Mouse (Mus musculus) layer of hippocampus, adult 11-12 months (tissue): Measurements from ENCODE around the gene Hgd.

ENCODE experiments used
- DNase-seq: peaks from one replicate; pipeline ENCODE4 v3.0.0; 2022; ENCODE audit warnings: low spot score

Hgd gene

GRCm38 (mm10) chr16:37579994-37580393 is at the start of gene Hgd:
Gene Hgd, plus strand, starts transcription at chr16:37580153.
- DNase-seq, result no peak

GRCm38 (mm10) chr16:37530170-37530569 is 49.8 kb upstream of the Hgd start:
- no peak for DNase-seq

GRCm38 (mm10) chr16:37532046-37532445 is 47.9 kb upstream of the Hgd start:
- DNase-seq, result no peak

GRCm38 (mm10) chr16:37533369-37534068 is 46.4 kb upstream of the Hgd start:
- no peak for DNase-seq

DNA sequence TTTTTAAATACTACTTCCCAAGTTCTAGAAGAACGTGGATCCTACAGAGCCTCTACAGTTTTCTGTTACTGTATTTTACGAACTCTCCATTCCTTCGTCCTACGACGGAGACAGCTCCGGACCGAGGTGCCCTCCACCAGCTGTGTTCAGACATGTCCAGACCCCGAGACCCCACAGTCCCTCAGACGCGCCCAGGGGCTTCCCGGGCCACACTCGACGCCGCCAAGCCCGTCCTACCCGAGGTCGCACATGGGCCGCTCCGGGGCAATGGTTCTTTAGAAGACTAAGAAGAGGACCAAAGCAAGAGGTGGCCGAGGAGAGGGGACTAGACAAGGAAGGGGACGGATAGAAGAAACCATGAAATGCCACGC is 40.7 kb upstream of the Hgd start:
- no peak for DNase-seq

DNA sequence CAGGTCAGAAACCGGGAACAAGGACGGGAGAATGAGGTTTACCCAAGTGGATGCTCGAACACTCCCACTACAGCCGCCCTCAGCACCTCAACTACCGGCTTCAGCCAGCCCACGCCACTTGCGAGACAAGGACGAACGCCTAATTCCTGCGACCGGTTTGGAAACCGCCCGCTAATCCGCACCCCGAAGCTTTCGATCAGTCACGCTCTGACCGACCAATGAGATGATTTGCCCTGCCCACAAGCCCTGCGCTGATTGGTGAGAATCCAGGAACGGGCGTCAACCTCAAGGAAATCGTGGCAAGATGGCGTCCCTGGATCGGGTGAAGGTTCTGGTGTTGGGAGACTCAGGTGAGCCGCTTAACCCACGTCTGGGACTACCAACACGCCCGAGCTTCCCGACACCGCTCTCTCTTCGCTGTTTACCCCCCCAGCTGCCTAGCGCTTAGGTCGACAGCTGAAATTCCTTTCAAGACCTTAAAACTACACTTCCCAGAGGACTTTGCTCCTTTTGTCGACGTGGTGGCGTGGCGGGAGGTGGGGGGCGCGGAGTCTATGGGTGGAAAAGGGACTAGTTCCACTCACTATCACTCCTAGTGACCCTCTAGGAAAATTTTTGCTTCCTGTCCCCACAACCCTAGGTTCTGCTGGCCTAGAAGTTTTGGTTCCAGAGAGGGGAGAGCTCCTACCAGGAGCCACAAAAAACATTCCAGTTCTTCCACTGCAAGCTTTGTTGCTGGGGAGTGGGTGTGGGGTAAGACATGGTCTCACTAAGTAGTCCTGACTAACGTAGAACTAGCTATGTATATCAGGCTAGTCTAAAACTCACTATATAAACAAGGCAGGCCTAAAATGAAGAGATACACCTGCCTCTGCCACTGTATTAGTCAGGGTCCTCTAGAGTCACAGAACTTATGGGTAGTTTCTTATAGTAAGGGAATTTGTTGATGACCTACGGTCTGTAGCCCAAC is 40.1 kb upstream of the Hgd start, which contains the start of the genes Gtf2e1 and Rabl3:
Gene Gtf2e1 (minus strand): TSS at position 179 of the 970 bp plus-strand sequence.
Gene Rabl3 (plus strand): TSS at position 275 of the 970 bp plus-strand sequence.
- peak; percentile 98 for DNase-seq

- DNase-seq, result no peak
Measured at GRCm38 (mm10) chr16:37540776-37541175, 39.2 kb upstream of the Hgd start.

GRCm38 (mm10) chr16:37546312-37546711 is 33.6 kb upstream of the Hgd start:
- no peak for DNase-seq

DNA sequence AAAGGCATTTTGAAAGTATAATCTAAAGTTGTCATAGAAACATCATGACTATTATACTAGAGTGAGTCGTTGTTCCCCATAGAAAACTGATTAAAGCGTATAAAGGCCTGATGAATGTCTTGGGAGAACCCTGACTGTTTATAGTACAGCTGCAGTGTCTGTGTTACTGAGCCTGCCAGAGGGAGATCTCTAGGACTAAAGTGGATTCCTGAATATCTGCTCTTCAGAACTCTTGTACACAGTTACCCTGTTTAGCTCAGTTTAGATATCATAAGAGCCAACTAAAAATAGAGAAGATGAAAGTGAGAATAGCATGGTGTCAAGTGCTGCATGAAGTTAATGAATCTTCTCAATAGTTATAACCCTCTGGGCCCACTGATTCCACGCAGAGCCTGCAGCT is 29.7 kb upstream of the Hgd start:
- no peak for DNase-seq

DNA sequence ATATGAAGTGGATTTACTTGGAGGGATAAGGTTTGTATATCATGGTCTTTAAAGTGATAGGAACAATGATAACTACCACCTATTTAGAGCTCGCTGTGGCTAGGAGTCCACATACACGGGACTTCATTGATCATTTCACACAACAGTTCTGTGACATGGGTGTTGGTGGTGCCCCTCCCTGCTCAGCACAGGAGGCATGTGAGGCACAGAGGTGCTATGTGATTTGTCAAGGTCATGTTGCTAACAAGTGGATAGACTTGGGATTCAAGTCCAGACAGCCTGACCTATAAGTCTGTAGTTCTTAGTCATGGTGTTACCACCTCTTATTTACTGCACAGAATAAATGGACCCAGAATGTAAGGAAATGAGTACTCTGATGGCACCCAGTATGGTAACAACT is 29.0 kb upstream of the Hgd start:
- DNase-seq, result no peak

GRCm38 (mm10) chr16:37552824-37553223 is 27.1 kb upstream of the Hgd start:
- DNase-seq, result no peak

- no peak for DNase-seq
Measured at GRCm38 (mm10) chr16:37562414-37562813, 17.5 kb upstream of the Hgd start.

- no peak for DNase-seq
Measured at GRCm38 (mm10) chr16:37562961-37563360, 17.0 kb upstream of the Hgd start.

DNA sequence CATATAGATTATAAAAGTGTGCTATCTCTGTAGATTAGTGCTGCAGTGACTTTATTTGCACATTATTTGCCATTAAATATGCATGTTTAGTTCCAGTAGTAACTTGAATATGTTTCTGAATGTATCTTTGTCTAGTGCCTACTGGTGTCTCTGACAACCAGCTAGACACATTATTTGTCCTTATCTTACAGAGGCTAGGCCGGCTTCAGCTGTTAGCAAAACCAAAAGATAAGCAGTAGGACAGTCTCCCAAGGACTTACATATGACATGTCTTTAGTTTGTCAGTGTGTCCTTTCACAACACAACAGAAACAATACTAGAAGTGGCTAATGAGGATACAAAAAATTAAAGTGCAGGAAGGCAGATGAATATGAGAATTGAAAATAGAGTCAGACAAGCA is 14.8 kb upstream of the Hgd start:
- no peak for DNase-seq

- peak; percentile 31 for DNase-seq
Measured at GRCm38 (mm10) chr16:37566107-37566506, 13.8 kb upstream of the Hgd start.

DNA sequence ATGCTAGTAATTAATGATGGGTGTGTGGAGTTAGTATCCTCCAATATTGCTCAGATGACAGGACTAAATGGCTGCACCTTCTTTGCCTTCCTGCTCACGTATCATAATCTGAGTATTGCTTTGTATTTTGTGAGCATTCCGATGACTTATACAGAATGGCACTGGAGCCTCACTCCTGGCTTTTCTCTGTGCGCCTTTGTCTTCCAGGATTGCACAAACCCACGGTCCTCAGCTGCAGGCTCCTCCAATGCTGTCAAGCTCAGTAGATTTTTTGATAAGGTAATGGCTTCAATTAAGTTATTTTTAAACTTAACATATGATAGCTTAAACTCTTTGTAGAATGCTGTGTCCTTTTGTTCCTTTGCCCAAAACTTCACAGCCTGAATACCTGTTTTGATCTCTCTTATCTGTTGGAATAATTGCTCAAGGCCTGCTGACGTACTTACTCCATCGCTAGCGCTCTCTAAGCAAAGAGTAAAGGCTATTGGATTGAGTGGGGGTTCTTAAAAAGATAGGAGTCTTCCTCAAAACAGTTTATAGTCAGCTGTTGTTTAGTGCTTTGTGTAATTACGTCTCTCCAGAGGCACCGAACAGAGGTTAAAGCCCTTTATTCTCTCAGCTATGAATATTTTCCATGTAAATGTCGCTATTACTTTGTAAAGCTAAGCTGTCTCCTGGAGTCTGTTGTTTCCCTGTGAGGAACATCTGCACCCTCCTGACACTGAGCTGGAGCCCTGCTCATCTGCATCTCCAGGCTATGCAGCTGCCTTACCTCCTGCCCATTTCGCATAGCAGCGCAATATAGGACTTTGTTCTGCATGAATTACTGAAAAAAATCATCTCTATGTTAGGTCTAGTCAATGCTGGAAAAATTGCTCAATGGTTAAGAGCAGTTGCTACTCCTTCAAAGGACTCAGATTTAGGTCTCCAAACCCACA is 12.6 kb upstream of the Hgd start:
- DNase-seq, result no peak

DNA sequence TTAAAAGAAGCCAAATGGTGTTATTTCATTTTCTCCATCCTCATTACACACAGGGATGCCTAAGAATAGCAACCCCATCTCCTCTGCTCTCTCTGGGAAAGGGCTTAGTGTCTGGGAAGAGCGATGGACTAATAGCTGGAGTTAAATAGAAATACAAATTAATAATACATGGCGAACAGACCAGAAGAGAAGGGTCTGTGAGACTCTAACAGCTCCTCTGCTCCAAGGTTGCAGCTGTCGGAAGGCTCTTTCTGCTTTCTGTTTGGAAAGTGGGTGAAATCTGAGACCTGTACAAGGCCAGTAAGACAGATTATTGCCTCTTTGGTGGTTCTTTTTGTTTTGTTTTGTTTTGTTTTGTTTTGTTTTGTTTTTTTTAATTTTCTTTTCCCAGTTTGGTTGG is 8.4 kb upstream of the Hgd start:
- no peak for DNase-seq

DNA sequence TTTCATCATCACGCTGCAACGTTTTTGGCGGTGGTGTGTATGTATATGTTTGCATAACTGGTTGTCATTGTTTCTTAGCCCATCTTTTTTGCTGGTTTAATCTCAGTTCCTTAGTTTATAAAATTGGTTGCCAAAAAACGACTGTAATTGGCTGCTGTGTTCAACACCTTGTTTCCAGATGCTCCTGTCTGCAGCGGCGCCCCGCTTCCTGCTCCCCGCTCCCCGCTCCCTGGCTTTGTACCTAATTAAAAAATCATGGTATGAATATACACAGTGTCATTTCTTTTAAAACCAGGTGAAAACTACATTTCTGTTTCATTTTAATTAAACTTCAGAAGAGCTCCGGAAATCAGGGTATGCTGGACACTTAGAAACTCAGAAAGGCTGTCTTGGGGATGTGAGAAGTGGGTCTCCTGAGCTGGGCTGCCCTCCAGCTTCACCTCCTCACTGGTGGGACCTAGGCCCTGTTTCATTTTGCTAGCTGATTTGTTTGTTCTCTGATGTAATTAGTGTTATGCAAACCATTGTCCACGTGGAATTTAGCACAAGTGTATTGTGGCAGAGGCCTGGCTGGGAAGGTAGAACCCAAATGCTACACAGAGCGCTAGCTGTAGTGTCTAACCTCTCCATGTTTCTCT is 7.7 kb upstream of the Hgd start:
- no peak for DNase-seq

DNA sequence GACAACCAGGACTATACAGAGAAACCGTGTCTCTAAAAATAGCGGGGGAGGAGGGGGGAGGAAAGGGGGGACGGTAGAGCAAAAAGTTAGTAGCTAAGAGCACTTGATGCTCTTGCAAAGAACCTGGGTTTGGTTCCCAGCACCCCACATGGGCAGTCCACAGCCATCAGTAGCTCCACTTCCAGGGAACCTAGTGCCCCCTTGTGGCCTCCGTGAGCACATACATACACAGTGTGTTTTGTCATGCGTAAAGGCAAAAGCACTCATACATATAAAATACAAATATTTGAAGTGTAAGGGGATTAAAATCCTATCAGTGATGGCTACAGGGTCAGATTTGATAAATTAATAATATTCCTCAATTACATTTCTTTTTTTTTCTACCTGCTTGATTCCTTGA is 6.9 kb upstream of the Hgd start:
- no peak for DNase-seq

- no peak for DNase-seq
Measured at GRCm38 (mm10) chr16:37575325-37575724, 4.6 kb upstream of the Hgd start.

GRCm38 (mm10) chr16:37579591-37579990 is 362 bp upstream of the Hgd start:
- no peak for DNase-seq

DNA sequence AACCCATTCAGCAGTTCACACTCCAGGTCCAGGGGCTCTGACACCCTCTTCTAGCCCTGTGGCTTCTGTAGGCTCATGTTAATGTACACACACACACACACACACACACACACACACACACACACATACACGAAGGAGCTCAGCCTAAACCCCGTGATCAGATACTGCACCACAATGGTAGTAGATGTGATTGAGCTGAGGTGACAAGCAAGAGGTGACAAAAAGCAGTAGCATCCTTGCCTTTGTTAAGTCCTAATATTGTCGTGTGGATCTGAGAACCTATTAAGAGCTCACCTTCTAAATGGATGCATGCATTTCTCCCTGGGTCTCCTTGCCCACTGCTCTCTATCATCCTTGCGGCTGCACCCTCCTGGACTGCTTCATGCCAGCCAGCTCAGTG is 698 bp downstream of the Hgd start:
- DNase-seq, result no peak
